Mouse (Mus musculus): ENCODE measurements around the gene Gtf2h1. TPM values are rescaled to one million over a fixed set of nuclear protein-coding genes. Genes with fewer than 3 reads are reported as not detected.

The Gtf2h1 gene
- polyA plus RNA-seq, 1 experiment from 2014 or later = 34.9 TPM

Other genes starting within 250 kb of the Gtf2h1 start
- 10.7 and 11.6 TPM in 2 replicates for gene Sergef, start 156.3 kb upstream of the Gtf2h1 start, polyA plus RNA-seq (2014; fragmentation: Nextera tagmentation; extraction: Ambion mirVana)
- gene Tph1, start 123.6 kb upstream of the Gtf2h1 start, polyA plus RNA-seq (2014; fragmentation: Nextera tagmentation; extraction: Ambion mirVana) = not detected in 2 replicates
- 17.8 and 18.9 TPM in 2 replicates for gene Saal1, start 85.4 kb upstream of the Gtf2h1 start, polyA plus RNA-seq (2014; fragmentation: Nextera tagmentation; extraction: Ambion mirVana)
- gene Saa3, start 80.4 kb upstream of the Gtf2h1 start, polyA plus RNA-seq (2014; fragmentation: Nextera tagmentation; extraction: Ambion mirVana) = not detected in 2 replicates
- 0.19 TPM in 1 of 2 replicates, not detected in the other for gene Saa4, start 63.5 kb upstream of the Gtf2h1 start, polyA plus RNA-seq (2014; fragmentation: Nextera tagmentation; extraction: Ambion mirVana)
- gene Saa1, start 53.1 kb upstream of the Gtf2h1 start, polyA plus RNA-seq (2014; fragmentation: Nextera tagmentation; extraction: Ambion mirVana) = 0.47 TPM in 1 of 2 replicates, not detected in the other
- 1.1 TPM in 1 of 2 replicates, not detected in the other for gene Saa2, start 44.3 kb upstream of the Gtf2h1 start, polyA plus RNA-seq (2014; fragmentation: Nextera tagmentation; extraction: Ambion mirVana)
- gene Hps5, start within 50 bp of the Gtf2h1 start, polyA plus RNA-seq (2014; fragmentation: Nextera tagmentation; extraction: Ambion mirVana) = 11.8 and 12.7 TPM in 2 replicates
- 3,042 and 3,490 TPM in 2 replicates for gene Ldha, start 45.4 kb downstream of the Gtf2h1 start, polyA plus RNA-seq (2014; fragmentation: Nextera tagmentation; extraction: Ambion mirVana)
- not detected in 2 replicates for gene Ldhc, start 65.1 kb downstream of the Gtf2h1 start, polyA plus RNA-seq (2014; fragmentation: Nextera tagmentation; extraction: Ambion mirVana)
- gene Tsg101, start 123.9 kb downstream of the Gtf2h1 start, polyA plus RNA-seq (2014; fragmentation: Nextera tagmentation; extraction: Ambion mirVana) = 199 and 205 TPM in 2 replicates
- 9.3 and 10.6 TPM in 2 replicates for gene Uevld, start 162.4 kb downstream of the Gtf2h1 start, polyA plus RNA-seq (2014; fragmentation: Nextera tagmentation; extraction: Ambion mirVana)
- gene Gm9999, start 187.5 kb downstream of the Gtf2h1 start, polyA plus RNA-seq (2014; fragmentation: Nextera tagmentation; extraction: Ambion mirVana) = not detected in 2 replicates
- 15.6 and 18.8 TPM in 2 replicates for gene Spty2d1, start 212.3 kb downstream of the Gtf2h1 start, polyA plus RNA-seq (2014; fragmentation: Nextera tagmentation; extraction: Ambion mirVana)